Mouse (Mus musculus) forebrain, embryonic 13.5 days (tissue): Measurements from ENCODE around the gene Cfap58. TPM values are rescaled to one million over a fixed set of nuclear protein-coding genes. Genes with fewer than 3 reads are reported as not detected.

ENCODE experiments used
- ATAC-seq: fragments of 200-750 bp; cut with Nextera tagmentation; 2 replicates; pipeline ENCODE4 v1.8.0; 2017
- H3K27ac ChIP-seq: fragments of 300-500 bp; sonication (generic); 2 replicates; pipeline ENCODE4 v1.5.1; 2015; ENCODE audit warnings: inconsistent platforms, mild to moderate bottlenecking, moderate library complexity
- H3K27me3 ChIP-seq: fragments of 300-500 bp; sonication (generic); 2 replicates; pipeline ENCODE4 v1.6.1; 2015; ENCODE audit warnings: mild to moderate bottlenecking, inconsistent platforms
- H3K36me3 ChIP-seq: fragments of 300-500 bp; sonication (generic); 2 replicates; pipeline ENCODE4 v1.6.1; 2015; ENCODE audit warnings: mild to moderate bottlenecking, inconsistent platforms; ENCODE audit not compliant: poor library complexity, severe bottlenecking
- H3K4me1 ChIP-seq: fragments of 300-500 bp; sonication (generic); 2 replicates; pipeline ENCODE4 v1.6.1; 2015; ENCODE audit warnings: inconsistent platforms
- H3K4me2 ChIP-seq: fragments of 300-500 bp; sonication (generic); 2 replicates; pipeline ENCODE4 v1.6.1; 2015; ENCODE audit warnings: inconsistent platforms, mild to moderate bottlenecking, moderate library complexity
- H3K4me3 ChIP-seq: fragments of 300-500 bp; sonication (generic); 2 replicates; pipeline ENCODE4 v1.5.1; 2015; ENCODE audit warnings: mild to moderate bottlenecking, inconsistent platforms
- H3K9ac ChIP-seq: fragments of 300-500 bp; sonication (generic); 2 replicates; pipeline ENCODE4 v1.6.1; 2015; ENCODE audit warnings: mild to moderate bottlenecking, inconsistent platforms
- H3K9me3 ChIP-seq: fragments of 300-500 bp; sonication (generic); replicated peaks from 2 replicates; pipeline ENCODE4 v1.6.1; 2016; ENCODE audit warnings: inconsistent platforms
- WGBS: fragments of 180-500 bp; shearing (Covaris S2); methylation state at CpG from one replicate; pipeline ENCODE4 v1.1.7; 2015; 5-methylcytosine and 5-hydroxymethylcytosine counted together
- polyA plus RNA-seq: library from polyadenylated mRNA; unstranded; fragments of >200 nt; fragmentation: Nextera tagmentation; extraction: Ambion mirVana; gene quantifications from 2 replicates; pipeline ENCODE4 v1.2.1, GENCODE M21; 2015

Cfap58 gene
- polyA plus RNA-seq, 1 experiment from 2014 or later: 0.21 TPM

DNA sequence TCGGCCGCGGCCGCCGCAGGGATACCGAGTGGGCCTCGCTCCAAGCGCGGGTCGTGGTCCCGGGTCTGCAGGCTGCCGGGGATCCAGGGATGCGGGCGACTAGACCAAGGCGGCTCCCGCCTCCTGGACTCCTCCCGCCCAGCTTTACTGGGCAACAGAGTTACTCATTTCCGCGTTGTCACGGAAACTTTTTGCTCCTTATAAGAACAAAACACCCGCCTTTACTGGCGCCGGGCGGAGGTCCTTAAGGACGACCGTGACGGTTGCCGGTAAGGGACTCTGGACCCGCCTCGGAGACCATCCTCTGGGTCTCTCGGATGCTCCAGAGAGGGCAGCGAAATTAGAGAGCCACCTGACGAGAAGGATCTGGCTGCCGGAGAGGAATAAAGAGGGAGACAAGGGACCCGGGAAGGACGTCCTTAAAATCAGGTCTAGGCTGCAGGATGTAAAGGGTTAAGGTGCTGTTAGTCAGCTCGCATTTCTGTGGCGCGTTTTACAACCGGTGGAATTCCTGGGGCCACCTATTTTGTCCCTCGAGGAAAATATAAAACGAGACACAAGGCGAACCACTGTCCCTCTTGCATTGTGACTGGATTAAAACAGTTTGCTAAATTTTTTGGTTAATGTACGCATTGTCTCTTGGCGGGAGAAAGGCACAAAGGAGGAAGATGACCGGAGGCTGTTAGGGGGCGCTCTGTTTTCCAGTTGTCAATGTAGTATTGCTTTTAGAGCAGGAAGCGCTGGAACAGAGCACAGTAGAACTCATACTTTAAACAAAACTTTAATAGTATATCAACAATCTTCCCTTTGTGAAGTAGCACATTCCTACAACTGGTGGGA lies 18.1 kb upstream of the Cfap58 start, which contains the start of the genes Cfap43 and Itprip:
Gene Cfap43 (minus strand): TSS at position 162 of the 840 bp plus-strand sequence.
Gene Itprip (minus strand): TSS at position 174 of the 840 bp plus-strand sequence.
- under 1% methylated on average over 48 of the region's 48 CpGs for WGBS
- H3K4me1 ChIP-seq: peaks cover 37% of the 10 kb centered on the region
- peak within 1 kb of the TSS; percentile 87 for H3K4me2 ChIP-seq
- peak within 1 kb of the TSS; percentile 81 for H3K27ac ChIP-seq
- peak; percentile 78 for ATAC-seq
- H3K4me3 ChIP-seq: peak within 1 kb of the TSS; percentile 81
- H3K27me3 ChIP-seq: no peaks in the 10 kb centered on the region
- no peaks in the 10 kb centered on the region for H3K36me3 ChIP-seq
- no peaks in the 10 kb centered on the region for H3K9me3 ChIP-seq
- peak within 1 kb of the TSS; percentile 91 for H3K9ac ChIP-seq

DNA sequence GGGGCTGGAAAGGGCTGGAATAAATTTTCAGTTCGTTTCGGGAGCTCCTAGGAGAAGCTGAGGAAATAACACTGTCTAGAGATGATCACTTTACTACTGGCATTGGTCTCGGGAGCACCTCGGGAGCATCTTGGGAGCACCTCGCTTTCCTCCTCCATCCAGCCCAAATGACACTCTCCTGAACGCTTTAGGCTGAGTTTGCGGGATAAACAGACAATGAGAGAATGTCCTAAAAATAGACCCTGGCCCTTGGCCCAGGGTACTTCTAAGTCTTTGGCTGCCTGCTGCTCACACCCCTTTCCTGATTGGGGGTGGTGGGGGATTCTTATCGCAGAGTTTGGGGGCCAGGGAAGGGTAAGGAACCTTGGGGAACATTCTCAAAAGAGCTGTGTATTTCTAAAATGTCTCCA lies 17.5 kb upstream of the Cfap58 start:
- Histone ChIP-seq H3K4me1 (peaks cover 37% of the 10 kb centered on the region), H3K9me3 (no peaks in the 10 kb centered on the region), H3K27me3 (no peaks in the 10 kb centered on the region), H3K36me3 (no peaks in the 10 kb centered on the region), H3K4me2 (peak overlapping the region; percentile 87), H3K27ac (peak overlapping the region; percentile 81), H3K4me3 (peak overlapping the region; percentile 81), H3K9ac (peak overlapping the region; percentile 91)
- 3% methylated on average over 8 of the region's 8 CpGs for WGBS
- ATAC-seq: peak; percentile 9; the same call in 1 of the 2 replicates

DNA sequence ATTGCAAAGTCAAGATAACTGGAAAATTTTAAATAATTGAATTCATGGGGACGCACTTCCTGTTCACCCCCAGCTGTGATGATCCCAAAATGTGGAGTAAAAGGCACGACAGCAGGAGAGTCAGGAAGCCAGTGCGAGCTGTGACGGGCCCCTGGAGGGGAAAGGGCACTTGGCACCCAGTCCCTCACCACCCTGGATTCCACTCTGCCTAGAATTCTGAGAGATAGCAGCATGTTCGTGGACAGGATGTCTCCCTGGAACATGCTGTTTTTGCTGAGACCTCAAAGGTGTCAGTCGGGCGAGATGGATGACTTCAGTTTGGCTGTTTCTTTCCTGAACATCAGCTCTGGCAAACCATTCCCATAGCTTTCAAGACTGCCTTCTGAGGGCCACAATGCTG lies 11.7 kb upstream of the Cfap58 start:
- Histone ChIP-seq H3K9ac (no peak overlapping the region), H3K36me3 (no peaks in the 10 kb centered on the region), H3K9me3 (no peaks in the 10 kb centered on the region), H3K4me1 (no peaks in the 10 kb centered on the region), H3K4me3 (no peak overlapping the region), H3K27ac (no peak overlapping the region), H3K27me3 (no peaks in the 10 kb centered on the region), H3K4me2 (no peak overlapping the region)
- no peak for ATAC-seq
- WGBS: 79% methylated on average over 7 of the region's 7 CpGs

DNA sequence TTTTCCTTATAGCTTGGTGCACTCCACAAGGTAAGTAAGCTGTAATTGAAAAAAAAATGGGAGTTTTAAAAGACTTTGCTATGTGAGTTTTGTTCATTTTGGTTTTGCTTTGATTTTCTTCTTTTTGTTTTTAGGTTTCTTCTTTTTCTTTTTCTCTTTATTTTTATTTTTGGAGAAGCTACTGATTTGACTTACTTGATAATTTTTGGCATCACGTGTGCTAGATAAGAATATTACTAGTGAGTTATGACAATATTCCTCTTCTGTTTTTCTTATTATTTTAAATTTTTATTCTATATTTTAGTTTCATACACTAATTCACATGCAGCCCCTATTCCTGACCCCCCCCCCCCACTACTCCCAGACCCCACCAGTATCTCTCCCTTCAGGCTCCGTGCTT lies 10.4 kb upstream of the Cfap58 start:
- no peak for ATAC-seq
- Histone ChIP-seq H3K4me3 (no peak overlapping the region), H3K27ac (no peak overlapping the region), H3K4me2 (no peak overlapping the region), H3K36me3 (no peaks in the 10 kb centered on the region), H3K9me3 (no peaks in the 10 kb centered on the region), H3K27me3 (no peaks in the 10 kb centered on the region), H3K4me1 (no peaks in the 10 kb centered on the region), H3K9ac (no peak overlapping the region)
- WGBS: 96% methylated on average over 2 of the region's 2 CpGs

- ATAC-seq: no peak
- Histone ChIP-seq H3K4me3 (no peak overlapping the region), H3K27ac (no peak overlapping the region), H3K36me3 (no peaks in the 10 kb centered on the region), H3K4me2 (no peak overlapping the region), H3K9me3 (no peaks in the 10 kb centered on the region), H3K4me1 (no peaks in the 10 kb centered on the region), H3K9ac (no peak overlapping the region), H3K27me3 (no peaks in the 10 kb centered on the region)
- WGBS: 89% methylated on average over 4 of the region's 4 CpGs
Observed at GRCm38 (mm10) chr19:47929043-47929442, 8.4 kb upstream of the Cfap58 start.

DNA sequence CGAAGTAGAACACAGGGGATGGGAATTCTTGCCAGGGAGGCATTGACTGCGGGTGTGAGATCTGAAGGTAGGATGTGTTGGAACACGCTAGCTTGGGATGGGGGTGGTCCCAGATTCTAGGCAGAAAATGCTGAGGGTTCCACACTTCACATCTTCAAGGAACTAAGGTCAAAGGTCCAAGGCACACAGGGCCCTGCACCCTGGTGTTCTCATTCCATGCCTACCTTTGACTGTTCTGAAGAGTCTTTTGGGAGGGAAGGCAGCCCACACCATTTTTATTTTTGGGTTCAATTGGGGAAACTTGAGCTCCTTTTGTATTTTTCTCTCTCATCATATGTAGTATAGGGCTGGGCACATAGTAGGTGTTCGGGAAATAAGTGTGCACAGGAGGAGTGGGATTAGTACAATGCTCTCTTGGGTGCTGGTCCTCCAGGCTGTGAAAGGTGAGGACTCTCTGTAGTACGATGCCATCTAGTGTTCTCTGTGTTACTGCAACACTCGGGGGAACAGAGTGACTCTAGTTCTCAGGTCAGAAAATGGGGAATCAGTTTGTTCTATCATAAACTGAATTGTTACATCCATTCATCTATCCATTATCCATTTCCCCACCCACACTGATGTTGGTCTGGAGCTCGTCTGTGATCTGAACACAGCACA lies 5.4 kb upstream of the Cfap58 start:
- Histone ChIP-seq H3K4me1 (0 out of 2 replicates have a peak, but pooled peaks cover 4% of the 10 kb centered on the region), H3K27ac (no peak overlapping the region), H3K27me3 (no peaks in the 10 kb centered on the region), H3K36me3 (no peaks in the 10 kb centered on the region), H3K4me3 (no peak overlapping the region), H3K9me3 (no peaks in the 10 kb centered on the region), H3K9ac (no peak overlapping the region), H3K4me2 (no peak overlapping the region)
- ATAC-seq: peak; percentile 87
- 41% methylated on average over 7 of the region's 7 CpGs for WGBS

- Histone ChIP-seq H3K4me3 (no peak overlapping the region), H3K4me2 (no peak overlapping the region), H3K27me3 (no peaks in the 10 kb centered on the region), H3K36me3 (no peaks in the 10 kb centered on the region), H3K4me1 (peaks cover 15% of the 10 kb centered on the region), H3K9ac (no peak overlapping the region), H3K27ac (no peak overlapping the region), H3K9me3 (no peaks in the 10 kb centered on the region)
- no peak for ATAC-seq
- 91% methylated on average over 8 of the region's 8 CpGs for WGBS
Observed at GRCm38 (mm10) chr19:47934146-47934545, 3.3 kb upstream of the Cfap58 start.

- 72% methylated on average over 16 of the region's 16 CpGs for WGBS
- no peak overlapping the region for H3K4me3 ChIP-seq
- peaks cover 15% of the 10 kb centered on the region for H3K4me1 ChIP-seq
- H3K9ac ChIP-seq: no peak overlapping the region
- H3K27ac ChIP-seq: no peak overlapping the region
- no peaks in the 10 kb centered on the region for H3K27me3 ChIP-seq
- ATAC-seq: no peak
- H3K36me3 ChIP-seq: no peaks in the 10 kb centered on the region
- H3K9me3 ChIP-seq: no peaks in the 10 kb centered on the region
- no peak overlapping the region for H3K4me2 ChIP-seq
Observed at GRCm38 (mm10) chr19:47934636-47935238, 2.7 kb upstream of the Cfap58 start.

- H3K36me3 ChIP-seq: no peaks in the 10 kb centered on the region
- 87% methylated on average over 6 of the region's 6 CpGs for WGBS
Observed at GRCm38 (mm10) chr19:47935530-47935929, 1.9 kb upstream of the Cfap58 start.

DNA sequence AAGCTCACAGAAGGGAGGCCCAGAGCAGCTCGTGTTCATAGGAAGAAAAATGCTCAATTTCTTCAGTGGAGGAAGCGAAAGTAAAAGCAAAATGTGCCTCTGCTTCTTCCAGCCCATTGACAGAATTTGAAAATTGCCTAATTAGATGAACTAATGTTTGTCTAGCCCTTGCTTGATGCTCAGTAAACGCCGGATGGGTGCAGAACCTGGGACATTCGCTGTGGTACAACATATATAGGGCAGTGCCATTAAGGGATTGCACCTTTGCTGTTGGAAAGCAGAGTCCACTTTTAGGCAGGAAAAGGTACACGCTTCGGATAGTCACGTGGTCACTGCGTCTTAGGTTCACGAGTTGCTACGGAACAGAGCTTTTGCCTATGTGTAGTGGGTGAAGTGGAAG lies 985 bp upstream of the Cfap58 start:
- H3K4me3 ChIP-seq: no peak overlapping the region
- H3K27me3 ChIP-seq: no peaks in the 10 kb centered on the region
- H3K4me1 ChIP-seq: peaks cover 15% of the 10 kb centered on the region
- WGBS: 91% methylated on average over 11 of the region's 11 CpGs
- H3K36me3 ChIP-seq: no peaks in the 10 kb centered on the region
- no peaks in the 10 kb centered on the region for H3K9me3 ChIP-seq
- H3K27ac ChIP-seq: no peak overlapping the region
- no peak overlapping the region for H3K9ac ChIP-seq
- no peak for ATAC-seq
- no peak overlapping the region for H3K4me2 ChIP-seq

More at GRCm38 (mm10) chr19:47935530-47935929, 1.9 kb upstream of the Cfap58 start:
- no peaks in the 10 kb centered on the region for H3K9me3 ChIP-seq
- no peak overlapping the region for H3K4me2 ChIP-seq
- H3K4me1 ChIP-seq: peaks cover 15% of the 10 kb centered on the region
- no peaks in the 10 kb centered on the region for H3K27me3 ChIP-seq
- H3K4me3 ChIP-seq: no peak overlapping the region
- no peak overlapping the region for H3K9ac ChIP-seq
- no peak for ATAC-seq
- H3K27ac ChIP-seq: no peak overlapping the region

DNA sequence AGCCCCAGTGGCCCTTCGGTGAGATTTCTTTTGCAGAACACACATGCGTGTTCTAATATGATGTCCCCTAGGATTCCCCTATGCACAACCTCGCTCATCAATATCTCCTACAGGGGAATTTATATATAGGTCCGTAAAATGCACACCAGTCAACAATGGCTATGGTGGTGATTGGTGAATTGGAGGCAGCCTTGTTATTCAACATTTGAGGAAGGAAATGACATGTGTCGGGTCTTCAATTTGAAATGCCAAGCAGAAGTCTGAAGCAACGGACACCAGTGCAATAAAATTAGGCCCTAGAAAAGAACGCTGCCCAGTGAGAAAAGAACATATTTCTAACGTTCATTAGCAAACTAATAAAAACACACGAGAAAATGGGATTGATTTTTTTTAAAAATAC lies 537 bp upstream of the Cfap58 start:
- H3K27ac ChIP-seq: no peak overlapping the region
- 66% methylated on average over 9 of the region's 9 CpGs for WGBS
- no peak overlapping the region for H3K9ac ChIP-seq
- no peaks in the 10 kb centered on the region for H3K36me3 ChIP-seq
- peaks cover 15% of the 10 kb centered on the region for H3K4me1 ChIP-seq
- H3K27me3 ChIP-seq: no peaks in the 10 kb centered on the region
- H3K9me3 ChIP-seq: no peaks in the 10 kb centered on the region
- H3K4me3 ChIP-seq: peak overlapping the region; percentile 43
- H3K4me2 ChIP-seq: peak overlapping the region; percentile 65
- no peak for ATAC-seq

DNA sequence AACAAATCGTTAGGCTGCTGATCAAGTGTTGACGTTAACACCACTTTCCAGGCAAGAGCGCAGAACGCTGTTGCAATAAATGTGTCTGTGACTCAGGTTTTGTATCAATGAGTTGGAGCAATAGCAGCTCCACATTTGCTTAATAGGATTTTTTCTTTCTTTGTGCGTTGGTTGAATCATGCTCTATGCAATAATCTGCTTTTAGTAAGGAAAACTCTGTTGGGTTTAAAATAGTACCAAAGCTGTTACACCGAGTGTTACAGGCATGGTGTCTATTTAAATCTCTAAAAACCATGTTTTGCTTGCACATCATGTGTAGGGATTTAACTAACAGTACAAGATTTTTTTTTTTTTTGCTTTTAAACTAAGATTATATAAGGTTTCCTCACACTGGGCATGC lies 1.9 kb downstream of the Cfap58 start:
- H3K27me3 ChIP-seq: no peaks in the 10 kb centered on the region
- H3K4me3 ChIP-seq: no peak overlapping the region
- no peak for ATAC-seq
- H3K4me1 ChIP-seq: peaks cover 15% of the 10 kb centered on the region
- H3K36me3 ChIP-seq: no peaks in the 10 kb centered on the region
- WGBS: 53% methylated on average over 6 of the region's 6 CpGs
- H3K27ac ChIP-seq: no peak overlapping the region
- no peak overlapping the region for H3K4me2 ChIP-seq
- no peaks in the 10 kb centered on the region for H3K9me3 ChIP-seq
- no peak overlapping the region for H3K9ac ChIP-seq
